Mouse (Mus musculus): ENCODE data around the gene Exosc1.

Gene Exosc1

GRCm38 (mm10) chr19:41881842-41882241, 51.4 kb downstream of the Exosc1 start:
- DNase-seq (ENCODE audit: extremely low read depth, low read depth, low spot score) = no peak

GRCm38 (mm10) chr19:41874356-41874755, 58.9 kb downstream of the Exosc1 start:
- no peak for DNase-seq (ENCODE audit: extremely low read depth, low read depth, low spot score)
